Mouse (Mus musculus) cerebellum, adult 9-10 months (tissue): ENCODE data around the gene Abcb6.

ENCODE experiments used
- DNase-seq: peaks from one replicate; pipeline ENCODE4 v3.0.0; 2022

The Abcb6 gene

DNA sequence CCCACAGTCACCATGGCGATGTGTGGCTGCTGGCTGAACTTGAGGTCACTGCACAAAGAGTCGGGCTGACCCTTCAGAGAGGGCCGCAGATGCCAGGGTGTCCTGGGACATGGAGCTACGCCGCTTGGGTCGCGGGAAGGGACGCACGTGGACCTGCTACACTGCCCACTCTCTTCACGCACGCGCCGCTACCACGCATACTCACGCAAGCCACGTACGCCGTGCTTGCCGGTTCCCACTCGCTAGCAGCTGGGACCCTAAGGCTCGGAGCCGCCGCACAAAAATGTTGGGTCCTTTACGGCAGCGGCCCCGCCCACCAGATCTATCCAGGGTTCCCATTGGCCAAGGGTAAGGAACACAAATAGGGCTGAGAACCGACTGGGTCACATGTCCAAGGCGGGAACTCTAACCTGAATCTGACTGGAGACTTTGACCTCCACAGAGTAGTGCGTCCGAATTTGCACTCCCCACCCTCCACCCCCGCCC lies at the start of gene Abcb6:
Abcb6 (minus strand) TSS at position 288 of the 486 bp plus-strand sequence.
- peak; percentile 86 for DNase-seq

DNA sequence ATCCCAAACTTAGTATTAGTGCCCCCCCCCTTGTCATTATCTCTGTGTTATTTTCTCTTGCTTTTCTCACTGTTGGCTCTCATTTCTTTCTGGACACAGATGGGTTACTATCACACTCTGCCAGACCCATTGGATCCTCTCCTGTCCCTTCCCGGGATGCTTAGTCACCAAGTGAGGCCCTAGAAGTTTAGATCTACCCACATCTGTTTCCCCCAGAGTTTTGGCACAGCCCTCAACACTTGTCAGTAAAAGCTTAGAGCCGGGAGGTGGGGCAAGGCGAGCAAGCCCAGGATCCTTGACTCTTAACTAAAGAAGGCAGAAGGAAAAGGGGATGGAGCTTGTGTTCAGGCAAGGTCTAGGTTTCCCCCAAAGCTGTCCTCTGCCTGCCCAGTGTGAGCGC lies 49.0 kb upstream of the Abcb6 start:
- DNase-seq, result no peak

DNA sequence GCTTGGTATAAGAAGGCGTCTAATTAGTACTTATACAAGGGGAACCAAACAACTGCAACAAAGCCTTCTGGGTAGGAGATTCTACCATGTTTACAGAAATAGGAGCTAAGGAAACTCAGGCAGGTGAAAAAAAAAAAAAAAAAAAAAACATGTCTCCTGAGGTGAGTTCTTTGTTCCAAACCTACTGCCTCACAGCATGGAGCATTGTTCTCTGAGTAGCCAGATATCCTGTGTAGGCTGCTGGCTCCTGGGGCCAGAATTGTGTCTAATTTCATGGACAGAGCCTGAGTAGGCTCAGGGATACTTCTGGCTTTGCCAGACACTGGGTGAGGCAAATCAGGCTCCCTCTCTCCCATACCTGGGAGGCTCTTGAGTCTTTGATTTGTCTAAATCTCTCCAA lies 47.5 kb upstream of the Abcb6 start:
- DNase-seq, result no peak

DNA sequence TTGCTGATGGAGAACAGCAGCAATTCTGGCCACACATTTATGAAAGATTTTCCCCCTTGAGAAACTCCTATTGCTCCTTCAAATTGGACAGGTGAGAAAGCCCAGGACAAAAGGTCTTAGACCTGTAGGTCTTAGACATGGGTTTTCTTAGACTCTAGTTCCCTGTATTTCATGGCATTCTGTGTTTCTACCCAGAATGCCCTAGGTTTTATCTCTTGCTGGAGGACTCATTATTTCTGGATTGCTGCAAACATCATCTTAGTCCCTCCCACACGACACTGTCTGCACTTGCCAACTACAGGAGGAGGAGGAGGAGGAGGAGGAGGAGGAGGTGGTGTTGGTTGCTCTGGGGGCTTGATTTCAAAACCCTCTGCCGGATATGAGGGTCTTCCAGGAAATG lies 45.9 kb upstream of the Abcb6 start:
- no peak for DNase-seq

DNA sequence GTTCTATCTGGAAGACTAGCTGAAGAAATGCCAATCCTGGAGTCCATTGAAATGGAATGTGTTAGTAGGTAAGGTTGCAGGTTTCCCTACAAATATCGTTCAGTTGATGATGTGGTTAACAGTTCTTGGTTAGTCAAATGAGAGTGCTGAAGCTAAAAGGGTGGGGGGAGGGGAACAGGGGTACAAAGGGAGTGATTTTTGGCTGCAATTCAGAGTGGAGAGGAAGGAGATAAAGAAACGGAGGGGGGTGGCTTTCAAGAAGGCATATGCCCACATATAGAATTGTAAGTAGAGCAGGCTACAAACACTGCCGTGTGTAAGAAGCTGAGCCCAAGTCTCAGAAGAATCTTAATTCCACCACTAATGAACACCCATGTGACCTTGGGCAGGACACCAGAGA lies 45.3 kb upstream of the Abcb6 start:
- DNase-seq, result no peak

DNA sequence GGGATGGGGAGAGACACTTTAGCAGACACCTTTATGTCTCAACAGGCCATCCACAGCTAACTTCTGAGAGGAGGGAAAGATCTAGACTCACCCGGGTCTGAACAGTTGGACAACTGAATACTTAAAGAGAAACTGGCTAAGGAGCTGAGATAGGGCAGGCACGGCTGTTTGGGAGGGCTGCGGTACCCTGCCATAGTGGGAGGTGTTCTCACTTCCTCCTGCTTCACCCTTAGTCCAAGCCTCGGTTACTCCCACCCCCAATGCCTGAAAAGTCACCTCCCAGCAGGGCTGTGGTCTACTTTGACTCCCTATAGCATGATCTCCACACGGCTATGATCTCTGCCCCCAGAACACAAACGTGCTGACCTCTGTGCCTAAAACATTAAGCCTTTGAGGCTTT lies 43.3 kb upstream of the Abcb6 start:
- no peak for DNase-seq

DNA sequence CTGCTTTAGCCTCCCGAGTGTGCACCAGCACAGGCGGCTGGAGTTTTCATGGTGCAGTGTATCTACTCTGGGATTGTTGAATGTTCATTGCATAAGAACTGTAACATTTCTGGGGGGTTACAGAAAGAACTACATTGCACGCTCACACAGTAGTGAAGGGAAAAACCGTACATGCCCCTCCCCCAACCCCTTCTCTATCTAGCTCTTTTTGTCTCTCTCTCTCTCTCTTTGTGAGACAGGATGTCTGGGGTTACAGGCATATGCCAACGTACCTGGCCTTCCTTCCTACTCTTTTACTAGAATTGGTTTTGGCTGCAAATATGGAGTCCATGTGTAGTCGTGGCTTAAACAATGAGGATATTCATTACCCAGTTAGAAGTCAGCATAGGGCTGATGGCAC lies 42.7 kb upstream of the Abcb6 start:
- DNase-seq, result no peak

DNA sequence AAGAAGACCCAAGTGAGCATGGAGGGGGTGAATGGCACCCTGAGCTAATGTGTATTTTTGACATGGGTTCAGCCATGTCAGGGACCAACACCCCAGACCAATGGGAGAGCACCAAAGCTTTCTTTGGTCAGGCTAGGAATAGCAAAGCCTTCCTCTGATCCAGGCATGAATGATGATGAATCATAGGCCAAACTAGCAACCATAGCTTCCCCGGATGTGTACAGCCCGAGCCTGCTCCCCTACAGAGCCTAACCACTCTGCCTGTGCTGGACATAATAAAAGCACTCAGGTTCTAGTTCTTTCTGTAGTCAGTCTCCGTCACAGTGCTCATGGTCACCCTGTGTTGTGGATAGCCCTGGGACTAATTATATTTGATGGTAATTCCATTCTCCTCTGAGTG lies 41.3 kb upstream of the Abcb6 start:
- DNase-seq, result no peak

DNA sequence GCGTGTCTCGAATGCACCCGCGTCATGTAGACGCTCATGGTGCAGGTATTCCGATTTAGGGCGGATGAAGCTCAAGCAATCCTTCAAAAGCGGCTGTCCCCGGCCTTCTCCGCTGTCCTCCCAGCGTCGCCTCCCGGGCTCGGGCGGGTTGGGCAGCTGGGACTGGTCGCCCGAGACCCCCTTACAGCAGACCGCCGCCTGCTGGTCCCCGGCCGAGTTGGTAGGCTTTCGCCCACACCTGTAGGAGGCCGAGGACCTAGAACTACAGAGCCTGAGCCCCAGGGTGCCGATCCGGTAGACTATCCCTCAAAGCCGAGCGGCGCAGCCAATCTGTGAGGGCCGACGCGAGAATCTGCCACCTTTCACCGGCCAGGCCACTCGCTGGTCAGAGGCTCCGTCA lies 39.3 kb upstream of the Abcb6 start, which contains the start of gene Tuba4a:
Tuba4a (minus strand) TSS at position 335 of the 400 bp plus-strand sequence.
- DNase-seq, result peak; percentile 78

DNA sequence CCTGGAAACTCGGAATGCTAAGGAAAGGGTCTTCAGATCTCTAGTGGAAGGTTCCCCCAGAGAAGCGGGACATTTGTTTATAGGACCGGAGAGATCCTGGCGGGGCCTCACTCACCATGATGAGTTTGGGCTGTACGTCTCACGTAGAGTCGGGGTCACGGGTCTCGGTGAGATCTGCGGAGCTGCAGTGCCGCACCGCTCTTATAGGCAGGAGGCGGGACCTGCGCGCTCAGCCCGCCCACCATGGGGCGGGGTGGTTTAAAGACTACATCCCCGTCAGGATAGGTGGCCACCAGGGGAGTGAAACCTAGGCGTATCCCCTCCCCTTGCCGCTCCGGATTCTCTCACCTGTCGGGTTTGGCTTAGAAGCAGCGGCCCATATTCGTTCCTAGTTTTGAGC lies 38.9 kb upstream of the Abcb6 start:
- peak; percentile 98 for DNase-seq

DNA sequence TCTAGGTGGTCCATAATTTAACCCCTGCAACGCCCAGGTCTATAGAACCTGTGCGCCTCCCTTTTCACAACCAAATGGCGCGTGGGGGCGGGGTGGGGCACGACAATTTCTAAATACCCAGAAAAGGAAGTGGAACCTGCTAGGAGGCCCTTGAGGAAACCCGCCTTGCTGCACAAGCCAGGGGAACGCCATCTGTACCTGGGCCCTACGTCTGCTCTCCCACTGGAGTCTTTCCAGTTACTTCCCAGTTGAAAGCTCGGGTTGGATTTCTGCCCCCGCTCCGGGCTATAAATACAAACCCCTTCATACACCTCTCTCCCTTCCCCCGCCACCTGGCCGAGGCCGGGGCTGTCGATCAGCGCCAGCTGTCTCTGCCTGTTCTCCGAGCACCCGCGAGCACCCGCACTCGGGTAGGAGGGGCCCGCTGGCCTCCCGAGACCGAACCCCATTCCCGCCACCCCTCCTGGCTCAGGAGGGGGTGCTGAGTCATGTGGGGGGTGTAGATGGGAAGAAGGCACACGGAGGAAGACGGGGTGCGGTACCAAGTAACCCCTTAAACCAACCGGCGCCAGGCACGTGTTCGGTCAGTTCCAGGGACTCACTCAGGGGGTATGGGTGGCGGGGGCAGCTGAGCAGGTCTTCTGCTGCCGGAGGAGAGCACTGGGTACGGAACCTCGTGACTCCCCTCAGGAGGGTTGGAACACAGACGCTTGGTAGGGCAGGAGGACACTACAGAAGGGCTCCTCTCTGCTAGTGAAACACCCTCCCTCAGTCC lies 38.2 kb upstream of the Abcb6 start:
- DNase-seq, result peak; percentile 97

DNA sequence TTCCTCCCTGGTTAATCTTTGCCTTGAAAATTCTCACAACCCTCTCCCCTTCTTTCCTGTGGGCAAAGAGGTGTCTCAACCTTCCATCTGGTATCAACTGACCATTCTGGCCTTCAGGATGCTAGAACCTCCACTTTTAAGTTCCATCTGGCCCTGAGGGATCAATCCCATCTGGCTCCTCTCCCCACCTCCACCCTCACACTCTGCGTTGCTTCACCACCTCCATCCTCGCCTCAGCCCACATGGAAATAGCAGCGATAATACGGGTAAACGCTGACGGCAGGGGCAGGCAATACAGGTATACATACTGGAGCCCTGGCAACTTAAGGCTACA lies 37.7 kb upstream of the Abcb6 start:
- peak; percentile 79 for DNase-seq

DNA sequence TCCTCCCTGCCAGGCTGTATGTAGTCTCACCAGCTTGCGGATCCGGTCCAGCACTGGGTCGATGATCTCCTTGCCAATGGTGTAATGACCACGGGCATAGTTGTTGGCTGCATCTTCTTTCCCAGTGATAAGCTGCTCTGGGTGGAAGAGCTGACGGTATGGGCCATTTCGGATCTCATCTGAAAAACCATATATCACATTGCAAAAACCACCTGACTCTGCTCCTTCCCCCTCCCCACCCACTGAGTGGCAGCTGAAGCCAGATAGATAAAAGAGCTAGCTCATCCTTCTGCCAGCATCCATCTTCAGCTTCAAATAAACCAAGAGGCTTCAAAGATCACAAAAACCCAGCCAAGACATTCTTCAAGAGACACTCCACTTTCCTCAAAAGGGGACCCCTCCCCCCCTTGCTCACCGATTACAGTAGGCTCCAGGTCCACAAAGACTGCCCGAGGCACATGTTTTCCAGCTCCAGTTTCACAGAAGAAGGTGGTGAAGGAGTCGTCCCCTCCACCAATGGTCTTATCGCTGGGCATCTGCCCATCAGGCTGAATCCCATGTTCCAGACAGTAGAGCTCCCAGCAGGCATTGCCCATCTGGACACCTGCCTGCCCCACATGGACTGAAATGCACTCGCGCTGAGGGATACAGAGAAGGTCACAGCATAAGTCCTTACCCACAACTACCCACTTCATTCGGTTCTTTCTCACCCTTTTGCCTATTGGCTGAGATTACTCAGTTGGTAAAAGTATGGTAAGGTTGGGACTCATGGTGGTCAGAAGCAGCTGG lies 36.8 kb upstream of the Abcb6 start:
- peak; percentile 79 for DNase-seq

DNA sequence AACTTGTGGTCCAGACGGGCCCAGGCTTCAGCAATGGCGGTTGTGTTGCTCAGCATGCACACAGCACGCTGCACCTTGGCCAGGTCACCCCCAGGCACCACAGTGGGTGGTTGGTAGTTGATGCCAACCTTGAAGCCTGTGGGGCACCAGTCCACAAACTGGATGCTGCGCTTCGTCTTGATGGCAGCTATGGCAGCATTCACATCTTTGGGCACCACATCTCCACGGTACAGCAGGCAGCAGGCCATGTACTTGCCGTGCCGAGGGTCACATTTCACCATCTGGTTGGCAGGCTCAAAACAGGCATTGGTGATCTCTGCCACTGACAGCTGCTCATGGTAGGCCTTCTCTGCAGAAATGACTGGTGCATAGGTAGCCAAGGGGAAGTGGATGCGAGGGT lies 35.6 kb upstream of the Abcb6 start:
- DNase-seq, result no peak

DNA sequence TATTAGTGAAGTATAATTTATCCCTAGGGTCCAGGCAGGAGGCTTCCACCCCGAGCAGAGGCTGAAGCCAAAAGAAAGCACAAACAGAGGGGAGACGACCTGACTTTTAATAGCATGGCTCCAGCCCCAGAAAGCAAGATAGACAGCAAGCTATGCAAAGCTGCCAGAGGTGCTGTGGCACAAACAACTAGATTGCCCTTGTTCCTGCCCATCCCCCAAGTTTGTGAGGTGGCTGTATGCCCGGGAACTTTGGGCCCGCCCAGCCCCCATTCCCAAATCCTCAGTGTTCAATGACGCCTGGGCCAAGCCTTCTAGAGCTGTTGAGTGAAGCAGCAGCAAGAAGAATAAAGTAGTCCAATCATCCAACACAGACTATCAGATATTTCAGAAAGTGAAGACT lies 34.7 kb upstream of the Abcb6 start:
- DNase-seq, result peak; percentile 63

DNA sequence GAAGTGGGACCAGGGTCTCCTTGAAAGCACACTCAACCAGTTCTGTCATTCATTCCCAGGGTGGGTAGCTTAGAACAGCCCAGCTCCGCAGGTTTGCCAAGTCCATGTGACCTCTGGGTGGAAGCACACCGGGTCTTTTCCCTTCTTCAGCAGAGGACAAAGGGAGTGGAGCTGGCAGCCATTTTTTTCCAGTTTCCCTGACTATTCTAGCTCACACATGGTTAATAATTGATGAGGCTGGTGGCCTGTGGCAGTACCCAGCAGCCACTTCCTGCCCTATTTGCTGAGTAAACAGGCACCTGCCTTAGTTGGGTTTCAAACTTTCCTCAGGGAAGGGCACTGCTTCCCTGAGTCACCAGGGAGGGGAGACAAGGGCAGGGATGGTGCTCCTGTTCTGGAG lies 34.2 kb upstream of the Abcb6 start:
- DNase-seq, result no peak

DNA sequence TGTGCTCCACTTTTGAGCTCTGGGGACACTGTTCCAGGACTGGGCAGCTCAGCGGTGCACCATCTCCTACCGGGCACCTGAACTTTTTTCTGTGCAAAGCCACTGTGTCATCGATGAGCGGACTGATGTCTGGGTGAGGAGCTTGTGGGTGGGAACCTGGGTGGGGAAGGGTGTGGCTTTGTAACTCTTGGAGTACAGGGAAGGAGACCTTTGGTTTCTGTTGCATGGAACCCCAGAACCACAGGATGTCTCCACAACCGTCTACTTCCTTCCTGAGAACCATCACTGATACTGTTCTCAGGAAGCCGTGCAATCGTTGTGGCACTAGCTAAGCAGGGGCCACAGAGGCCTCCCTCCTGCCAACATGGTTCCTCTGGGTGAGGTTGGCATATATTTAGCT lies 32.9 kb upstream of the Abcb6 start:
- DNase-seq, result no peak

DNA sequence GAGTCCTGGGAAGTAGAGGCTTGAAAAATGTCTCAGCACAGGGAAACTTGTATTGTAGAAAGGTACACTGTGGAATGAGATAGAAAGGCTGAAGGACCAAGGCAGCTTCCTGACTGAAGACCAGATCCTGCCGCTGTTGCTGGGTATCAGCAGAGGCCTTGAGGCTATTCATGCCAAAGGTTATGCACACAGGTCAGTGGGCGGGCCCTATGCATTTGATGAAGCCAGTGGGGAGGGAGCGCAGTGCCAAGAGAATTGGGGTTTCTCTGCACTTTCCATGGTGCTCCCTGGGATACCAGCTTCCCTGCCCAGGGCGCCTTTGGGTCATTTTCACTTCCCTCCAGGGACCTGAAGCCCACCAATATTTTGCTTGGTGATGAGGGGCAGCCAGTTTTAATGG lies 32.4 kb upstream of the Abcb6 start:
- DNase-seq, result no peak

DNA sequence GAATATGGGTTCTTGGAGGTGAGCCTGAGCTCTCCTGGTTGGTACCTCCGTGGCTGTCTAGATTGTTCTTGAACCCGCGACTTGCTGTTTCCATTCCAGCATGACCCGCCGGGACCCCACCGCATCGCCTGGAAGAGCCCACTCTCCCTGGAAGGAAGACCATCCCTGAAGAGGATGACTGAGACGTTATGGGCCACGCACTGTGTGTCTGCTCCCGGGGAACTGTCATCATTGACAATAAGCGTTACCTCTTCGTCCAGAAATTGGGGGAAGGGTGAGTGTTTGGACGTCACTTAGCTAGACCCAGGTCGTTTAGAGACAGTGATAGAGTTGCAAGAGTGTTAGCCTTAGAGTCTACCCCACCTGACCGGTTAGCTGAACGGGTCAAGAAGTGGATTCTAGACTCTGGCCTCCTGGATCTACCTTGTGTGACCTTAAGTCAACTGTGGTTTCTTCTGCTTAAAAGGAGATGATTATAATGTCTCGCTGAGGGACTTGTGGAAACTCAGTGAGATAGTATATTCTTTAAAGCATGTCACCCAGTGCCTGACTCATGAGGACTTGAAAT lies 31.0 kb upstream of the Abcb6 start:
- DNase-seq, result no peak

DNA sequence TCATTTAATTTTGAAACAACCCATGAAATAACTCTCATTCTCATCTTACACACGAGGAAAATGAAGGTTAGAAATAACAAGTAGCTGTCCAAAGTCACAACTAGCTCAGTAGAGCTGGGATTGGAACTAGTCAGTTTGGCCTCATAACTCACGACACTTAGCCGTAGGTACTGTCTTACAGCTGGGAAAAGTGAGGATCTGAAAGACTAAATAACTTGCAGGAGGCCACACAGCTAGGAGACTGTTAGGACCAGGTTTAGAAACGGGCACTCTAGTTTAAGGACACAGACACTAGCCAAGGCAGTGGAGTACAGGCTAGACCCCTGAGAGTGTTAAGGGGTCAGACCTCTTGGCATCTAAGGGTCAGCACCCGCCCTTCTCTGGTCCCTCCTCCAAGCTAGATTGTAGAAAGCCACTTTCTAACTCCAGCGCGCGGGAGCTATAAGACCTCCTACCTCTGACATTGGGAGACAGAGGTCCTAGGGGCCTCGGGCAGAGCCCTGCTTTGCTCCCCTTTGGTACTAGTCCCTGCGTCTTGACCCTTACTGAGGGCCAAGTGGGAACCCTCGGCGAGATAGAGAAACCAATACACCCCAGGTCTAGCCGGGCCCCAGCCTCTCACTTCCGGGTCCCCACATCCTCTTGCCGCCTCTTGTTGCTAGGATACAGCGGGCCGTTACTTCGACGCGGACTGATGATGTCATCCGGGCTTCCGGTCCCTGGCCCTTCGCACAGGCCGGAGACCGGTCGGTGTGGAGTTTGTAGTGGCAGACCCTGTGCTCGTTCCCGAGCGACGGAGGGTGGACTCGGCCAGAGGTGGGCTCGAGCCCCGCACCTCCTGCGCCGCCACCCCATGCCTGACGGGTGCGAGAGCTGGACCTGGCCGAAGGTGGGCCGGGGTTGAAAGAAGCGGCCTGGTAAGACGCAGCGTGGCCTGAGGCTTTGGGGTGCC lies 30.2 kb upstream of the Abcb6 start, which contains the start of the genes Glb1l and Stk16:
Glb1l (minus strand) TSS at position 678 of the 952 bp plus-strand sequence.
Stk16 (plus strand) TSS at position 703 of the 952 bp plus-strand sequence.
- DNase-seq, result peak; percentile 95

DNA sequence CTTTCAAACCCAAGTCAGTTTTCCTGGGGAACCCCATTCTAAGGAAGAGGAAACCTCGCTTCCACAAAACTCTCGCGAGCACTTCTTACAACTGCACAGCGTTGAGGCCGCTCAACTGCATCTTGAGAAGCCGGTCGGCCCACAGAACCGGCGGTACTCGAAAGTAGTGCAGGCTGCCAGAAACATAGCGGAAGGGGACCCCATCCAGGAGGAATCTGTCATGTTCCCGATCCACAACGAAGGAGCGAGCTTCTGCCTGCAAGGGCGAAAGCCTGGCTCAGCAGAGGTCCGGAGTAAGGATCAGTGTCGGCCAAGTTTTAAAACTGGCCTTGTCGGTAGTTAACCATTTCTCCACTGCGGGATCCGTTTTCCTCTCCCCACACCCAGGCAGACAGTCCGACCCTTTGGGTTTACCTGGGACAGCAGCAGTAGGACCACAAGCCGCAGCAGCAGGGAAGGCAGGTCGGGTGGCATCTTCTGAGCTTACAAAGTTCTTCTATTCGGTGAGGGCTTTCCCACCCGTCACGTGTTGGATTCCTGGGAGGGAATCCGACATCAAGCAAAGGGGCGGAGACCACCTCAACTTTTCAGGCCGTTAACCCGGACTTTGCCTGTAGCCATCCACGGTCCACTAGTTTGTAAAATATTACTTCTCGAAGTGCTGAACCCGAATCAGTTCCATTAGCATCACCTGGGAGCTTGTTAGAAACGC lies 28.9 kb upstream of the Abcb6 start:
- DNase-seq, result no peak

DNA sequence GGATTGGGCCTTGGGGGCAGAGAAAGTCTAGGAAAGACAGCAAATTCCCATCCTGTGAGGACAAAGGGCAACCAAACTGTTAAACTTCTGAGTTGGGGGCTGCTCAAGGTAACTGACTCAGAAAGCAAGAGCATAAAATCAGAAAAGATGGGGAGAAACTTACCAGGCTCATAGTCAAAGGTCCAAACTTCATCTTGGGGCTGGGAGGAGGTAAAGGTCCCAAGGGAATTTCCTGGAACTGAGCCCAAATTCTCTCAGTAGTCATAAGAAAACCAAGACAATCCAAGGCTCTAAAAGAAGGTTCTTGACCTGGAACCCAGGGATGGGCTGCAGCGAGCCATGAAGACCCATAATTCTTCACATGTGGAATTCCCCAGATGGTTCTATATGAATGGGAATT lies 21.0 kb upstream of the Abcb6 start:
- no peak for DNase-seq
